Mouse (Mus musculus): ENCODE data around the gene Ppp1r21.

Ppp1r21 gene

DNA sequence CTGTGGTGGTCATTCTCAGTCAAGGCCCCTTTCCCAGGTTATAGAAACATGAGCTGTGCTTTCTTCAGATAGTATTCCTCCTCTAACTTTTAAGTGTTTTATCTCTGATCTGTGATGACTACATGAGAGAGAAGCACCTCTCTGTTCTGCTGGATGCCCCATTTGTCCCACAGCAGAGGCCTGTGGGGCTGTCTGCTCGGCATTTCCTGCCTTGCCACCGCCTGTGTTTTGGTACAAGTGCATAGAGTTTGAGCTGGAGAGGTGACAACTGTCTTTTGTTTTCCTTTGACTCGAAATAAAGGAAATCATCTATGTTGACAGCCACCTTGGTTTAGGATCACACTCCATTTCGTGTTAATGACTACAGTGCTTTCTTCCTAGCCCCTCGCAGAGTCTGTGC, 44.9 kb downstream of the Ppp1r21 start:
- no peak for DNase-seq (ENCODE audit: low spot score)

DNA sequence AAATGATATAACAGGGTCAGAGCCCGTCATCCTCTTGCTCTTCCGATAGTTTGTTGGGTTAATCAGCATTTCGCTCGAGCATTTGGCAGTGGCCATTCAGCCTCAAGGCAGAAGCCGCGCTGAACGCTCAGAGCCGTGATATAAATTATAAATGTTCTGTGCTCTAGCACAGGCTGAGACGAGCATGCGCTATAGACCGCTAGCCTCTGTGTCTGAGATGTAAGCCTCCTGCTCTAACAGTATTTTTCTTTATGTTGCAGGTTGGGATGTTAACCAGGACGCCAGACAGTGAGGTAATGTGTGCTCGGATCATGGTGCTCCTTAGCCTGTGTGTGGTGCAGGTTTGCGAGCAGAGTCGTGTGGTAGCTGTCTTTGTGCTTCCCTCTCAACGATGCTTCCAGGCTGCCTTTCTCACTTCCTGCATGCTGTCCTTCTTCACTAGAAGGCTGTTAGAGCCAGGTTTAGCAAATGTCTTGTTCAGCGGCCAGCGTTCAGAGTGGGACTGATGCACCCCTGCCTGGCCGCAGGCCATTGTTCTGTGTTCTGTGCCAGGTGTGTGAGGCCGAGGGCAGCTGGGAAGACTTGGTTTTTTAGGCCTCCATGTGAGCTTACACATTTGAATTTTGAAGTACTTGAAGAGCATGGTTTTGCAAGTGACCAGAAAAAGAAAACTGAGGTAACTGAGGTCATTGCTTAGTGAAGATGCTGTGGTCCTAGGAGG, 48.8 kb downstream of the Ppp1r21 start:
- DNase-seq (ENCODE audit: low spot score) = no peak

DNA sequence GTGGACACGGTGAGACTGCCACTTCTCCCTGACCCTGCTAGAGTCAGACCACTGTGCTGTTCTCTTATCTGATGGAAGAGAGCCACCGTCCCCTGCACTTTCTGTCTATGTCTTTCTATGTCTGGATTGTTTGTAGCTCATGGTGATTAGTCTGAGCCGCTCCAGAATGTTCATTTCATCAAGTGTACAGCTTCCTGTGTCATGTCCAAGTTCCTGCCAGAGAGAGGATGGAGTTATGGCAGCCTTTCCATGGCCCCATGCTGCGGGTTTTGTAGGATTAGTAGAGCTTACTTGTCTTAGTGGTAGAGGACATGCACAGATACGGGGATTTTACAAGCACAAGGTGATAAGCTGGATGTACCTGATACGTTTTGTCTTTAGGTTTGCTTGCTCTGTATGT, 50.6 kb downstream of the Ppp1r21 start:
- no peak for DNase-seq (ENCODE audit: low spot score)

DNA sequence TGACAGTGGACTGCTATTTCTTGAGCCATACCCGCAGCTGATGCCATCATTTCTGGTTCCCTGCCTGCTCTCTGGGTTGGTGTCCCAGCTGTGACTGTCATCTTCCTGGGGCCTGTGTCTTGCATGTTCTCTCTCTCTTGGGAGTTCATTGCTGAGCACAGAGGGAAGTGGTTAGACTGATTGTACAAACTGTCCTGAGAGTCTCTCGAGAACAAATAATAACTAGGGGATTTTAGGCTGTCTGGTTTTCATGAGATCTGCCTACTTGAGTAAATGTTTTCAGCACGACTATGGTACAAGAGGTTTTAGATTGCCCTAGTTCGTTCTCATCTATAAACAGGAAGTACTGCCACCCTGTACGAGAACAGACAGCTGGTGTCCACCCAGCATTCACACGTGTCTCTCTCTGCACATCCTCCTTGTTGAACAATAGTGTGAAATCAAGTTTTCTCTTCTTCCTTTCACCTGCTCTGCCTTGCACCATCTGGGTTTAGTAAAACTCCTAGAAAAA, 51.6 kb downstream of the Ppp1r21 start:
- DNase-seq (ENCODE audit: low spot score) = no peak

DNA sequence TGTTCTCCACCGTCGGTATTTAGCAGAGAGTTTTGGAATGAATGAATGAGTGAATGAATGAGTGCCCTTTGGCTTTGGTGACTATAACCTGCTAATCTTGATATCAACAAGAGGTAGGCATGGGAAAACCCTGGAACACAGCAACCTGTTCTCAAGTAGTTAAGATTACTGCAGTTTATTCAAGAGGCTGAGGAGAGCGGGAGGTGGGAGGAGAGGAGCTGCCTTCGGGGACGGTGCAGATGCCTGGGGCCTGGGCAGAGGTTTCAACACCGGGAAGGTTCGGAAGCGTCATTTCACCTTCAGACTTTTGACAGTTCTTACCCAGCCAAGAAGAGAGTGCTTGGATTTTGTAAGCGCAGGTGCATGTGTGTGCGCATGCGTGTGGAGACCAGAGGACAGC, 53.1 kb downstream of the Ppp1r21 start:
- DNase-seq (ENCODE audit: low spot score) = no peak

DNA sequence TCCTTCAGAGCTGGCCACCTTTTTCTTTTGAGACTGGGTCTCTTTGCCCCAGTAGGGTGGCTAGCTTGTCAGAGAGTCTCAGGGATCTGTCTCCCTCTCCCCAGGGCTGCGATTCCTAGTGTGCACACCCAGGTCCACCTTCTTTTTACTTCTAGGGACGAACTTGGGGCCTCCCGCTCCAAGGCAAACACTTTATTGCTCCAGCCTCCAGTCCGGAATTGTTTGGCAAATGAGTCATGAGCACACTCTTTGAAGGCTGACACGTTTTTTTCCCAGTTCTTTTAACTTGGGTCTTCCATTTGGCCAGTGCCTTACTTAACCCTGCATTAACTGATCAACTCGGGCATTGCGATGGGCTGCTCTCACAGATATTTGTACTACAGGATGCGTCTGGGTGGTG, 53.5 kb downstream of the Ppp1r21 start:
- DNase-seq (ENCODE audit: low spot score) = no peak

DNA sequence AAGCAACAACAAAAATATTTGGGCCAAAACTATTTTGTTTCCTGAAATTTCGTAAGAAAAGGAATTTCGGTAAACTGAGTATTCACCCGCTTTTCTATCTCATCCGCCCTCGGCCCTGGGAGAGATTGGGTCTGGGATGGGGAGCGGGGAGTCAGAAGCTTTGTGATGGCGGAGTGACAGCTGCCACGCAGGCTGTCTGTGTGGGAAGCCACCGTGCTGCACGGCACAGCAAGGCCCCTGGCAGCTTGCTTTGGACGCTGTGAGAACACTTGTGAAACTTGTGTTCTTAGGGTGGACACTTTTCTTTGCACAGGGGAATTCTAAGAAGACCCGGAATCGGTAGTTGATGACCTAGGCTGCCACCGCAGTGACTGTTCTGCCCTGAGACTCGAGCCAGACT, 57.5 kb downstream of the Ppp1r21 start:
- no peak for DNase-seq (ENCODE audit: low spot score)

DNA sequence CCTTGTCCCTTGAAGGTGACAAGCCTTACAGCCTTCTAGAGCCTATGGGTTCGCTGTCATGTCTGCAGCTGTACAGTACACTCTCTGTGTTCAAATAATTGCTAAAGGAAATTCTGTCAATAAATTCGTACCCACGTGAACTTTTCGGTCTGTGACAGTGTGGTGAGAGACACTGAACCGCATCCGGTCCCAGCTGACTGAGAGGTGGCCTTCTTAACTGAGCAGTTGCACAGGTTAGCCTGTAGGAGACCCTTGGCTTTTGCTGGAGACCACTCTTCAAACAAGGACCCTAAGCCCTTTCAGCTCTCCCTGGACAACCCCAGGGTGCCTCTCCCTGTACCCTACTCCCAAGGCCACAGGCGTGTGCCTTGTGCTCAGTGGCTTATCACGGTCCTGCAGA, 58.3 kb downstream of the Ppp1r21 start:
- no peak for DNase-seq (ENCODE audit: low spot score)

DNA sequence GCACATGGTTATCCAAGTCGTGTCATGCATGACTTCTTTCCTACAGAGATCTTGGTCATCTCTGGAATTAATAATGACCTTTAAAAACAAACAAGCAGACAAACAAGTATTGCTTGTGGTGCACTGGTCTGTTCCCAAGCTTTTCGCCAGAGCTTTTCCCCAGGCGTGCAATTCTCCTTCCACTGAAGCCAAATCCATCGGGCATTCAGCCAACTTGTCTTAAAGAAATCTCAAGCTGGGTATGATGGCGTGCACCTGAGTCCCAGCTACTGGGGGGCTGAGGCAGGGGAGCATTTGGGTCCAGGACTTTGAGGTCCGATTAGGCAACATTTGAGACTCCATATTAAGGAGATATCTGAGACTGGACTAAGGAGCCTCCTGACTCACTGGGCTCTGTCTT, 60.3 kb downstream of the Ppp1r21 start:
- no peak for DNase-seq (ENCODE audit: low spot score)

DNA sequence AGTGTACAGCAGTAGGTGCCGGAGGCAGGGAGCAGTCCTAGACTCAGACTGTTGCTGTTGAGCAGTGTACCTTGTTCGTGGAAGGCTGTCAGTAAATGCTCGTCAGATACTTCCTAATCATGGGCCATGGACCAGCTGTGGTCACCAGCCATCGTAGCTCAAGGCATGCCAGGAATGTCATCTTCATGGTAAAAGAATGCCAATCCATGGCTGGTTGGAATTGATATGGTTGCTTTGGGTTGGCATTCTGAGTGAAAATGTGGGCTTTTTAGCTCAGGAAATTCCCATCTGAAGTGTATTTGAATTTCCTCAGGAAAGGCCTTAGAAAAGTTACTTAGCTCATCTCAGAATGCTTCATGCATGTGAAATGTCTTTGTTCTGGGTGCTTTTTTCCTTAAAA, 65.2 kb downstream of the Ppp1r21 start:
- no peak for DNase-seq (ENCODE audit: low spot score)

DNA sequence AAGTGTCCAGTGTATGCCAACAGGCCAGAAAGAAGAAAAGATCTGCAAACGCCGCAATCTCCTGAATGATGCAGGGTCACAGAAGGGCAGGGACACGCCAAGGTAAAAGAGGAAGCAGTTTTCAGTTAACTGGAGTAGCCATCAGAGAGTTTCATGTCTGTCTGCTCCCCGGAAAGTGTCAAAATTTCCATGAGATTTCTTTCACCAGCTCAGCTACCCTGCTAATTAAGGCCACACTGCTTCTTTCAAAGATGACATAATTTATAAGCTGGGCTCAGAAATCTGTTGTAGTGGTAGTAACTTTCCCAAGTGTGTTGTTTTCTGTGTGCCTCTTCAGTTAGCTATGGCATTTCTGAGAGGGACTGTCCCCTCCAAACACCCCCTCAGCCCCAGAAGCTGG, 66.2 kb downstream of the Ppp1r21 start:
- no peak for DNase-seq (ENCODE audit: low spot score)

DNA sequence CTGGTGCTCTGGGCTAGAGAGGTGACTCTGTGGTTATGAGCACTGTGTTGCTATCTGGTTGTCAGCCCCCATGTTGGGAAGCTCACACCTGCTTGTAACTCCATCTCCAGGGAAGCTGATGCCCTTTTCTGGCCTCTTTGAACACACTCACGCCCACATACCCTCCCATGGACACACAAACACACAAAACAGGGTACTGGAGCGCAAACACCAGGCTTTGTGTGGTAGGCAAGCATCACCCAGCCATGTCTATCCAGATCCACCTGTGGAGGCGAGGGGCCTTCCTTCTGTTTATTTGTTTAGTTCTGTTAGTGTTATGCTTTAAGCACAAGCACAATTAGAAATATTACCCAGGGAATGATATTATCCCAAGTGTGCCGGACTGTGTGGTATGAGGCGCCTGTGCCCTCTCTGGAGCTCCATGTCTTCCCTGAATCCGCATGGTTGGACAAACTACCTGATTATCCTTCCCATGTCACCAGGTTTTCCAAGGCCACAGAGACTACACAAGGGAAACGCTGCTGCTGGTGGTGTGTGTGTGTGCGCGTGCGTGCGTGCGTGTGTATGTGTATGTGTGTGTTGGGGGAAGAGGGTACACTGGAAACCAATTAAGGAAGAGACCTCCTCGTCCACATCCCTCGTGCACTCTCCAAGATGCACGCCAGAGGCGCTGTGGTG, 66.8 kb downstream of the Ppp1r21 start:
- peak; percentile 80 for DNase-seq (ENCODE audit: low spot score)

DNA sequence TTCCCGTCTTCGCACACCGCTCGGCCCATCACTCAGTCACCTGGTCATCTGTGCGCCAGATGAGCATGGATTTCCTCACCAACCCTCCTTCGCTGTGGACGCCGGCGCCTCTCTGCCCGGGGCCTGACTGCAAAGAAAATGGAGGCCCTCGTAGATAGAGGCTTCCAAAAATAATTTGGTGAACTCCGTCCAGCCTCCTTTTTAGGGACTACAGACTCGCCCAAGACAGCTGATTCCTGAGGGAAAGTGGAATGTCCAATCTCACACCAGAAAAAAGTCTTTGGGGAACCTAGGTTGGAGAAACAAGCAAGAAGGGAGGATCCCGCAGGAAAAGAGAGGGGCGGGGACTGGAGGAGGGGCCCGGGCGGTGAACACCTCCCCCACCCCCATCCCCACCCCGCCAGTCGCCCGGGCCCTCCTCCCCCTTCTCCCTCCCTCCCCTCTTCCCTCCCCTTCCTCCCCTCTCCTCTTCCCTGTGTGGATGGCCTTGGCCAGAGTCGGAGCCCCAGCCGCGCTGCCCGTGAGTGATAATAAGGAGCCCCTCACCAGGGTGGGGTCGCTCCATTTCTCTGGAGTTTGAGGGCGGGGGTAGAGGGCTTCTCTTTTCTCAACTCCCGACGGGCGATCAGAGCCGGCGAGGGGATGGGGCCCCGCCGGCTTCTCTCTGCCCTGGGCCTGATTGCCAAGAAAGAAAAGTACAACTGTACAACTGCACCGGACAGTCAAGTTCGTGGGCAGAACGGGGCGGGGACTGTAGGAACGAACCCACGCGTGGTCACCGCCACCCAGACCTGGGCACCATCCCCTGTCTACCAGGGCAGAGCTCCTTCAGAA, 67.5 kb downstream of the Ppp1r21 start, which contains the start of gene Ston1:
Gene Ston1, plus strand, starts transcription at position 463 of the 834 bp plus-strand sequence.
- DNase-seq (ENCODE audit: low spot score) = no peak

DNA sequence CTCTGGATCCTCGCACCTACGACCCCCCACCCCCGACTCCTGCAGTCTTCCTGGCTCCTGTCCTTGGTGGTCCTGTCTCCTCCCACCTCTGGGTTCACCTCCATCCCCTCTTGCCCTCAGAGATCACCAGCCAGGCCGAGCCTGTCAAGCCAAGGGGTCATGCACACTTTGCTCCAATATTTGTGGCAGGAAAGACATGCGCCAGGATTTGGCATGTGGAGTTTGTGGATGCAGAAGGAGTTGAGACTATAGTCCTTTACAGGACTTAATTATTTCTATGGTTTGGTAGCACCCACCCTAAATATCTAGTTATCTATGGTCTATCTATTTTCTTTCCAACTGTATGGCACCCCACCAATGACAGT, 68.1 kb downstream of the Ppp1r21 start:
- DNase-seq (ENCODE audit: low spot score) = no peak

DNA sequence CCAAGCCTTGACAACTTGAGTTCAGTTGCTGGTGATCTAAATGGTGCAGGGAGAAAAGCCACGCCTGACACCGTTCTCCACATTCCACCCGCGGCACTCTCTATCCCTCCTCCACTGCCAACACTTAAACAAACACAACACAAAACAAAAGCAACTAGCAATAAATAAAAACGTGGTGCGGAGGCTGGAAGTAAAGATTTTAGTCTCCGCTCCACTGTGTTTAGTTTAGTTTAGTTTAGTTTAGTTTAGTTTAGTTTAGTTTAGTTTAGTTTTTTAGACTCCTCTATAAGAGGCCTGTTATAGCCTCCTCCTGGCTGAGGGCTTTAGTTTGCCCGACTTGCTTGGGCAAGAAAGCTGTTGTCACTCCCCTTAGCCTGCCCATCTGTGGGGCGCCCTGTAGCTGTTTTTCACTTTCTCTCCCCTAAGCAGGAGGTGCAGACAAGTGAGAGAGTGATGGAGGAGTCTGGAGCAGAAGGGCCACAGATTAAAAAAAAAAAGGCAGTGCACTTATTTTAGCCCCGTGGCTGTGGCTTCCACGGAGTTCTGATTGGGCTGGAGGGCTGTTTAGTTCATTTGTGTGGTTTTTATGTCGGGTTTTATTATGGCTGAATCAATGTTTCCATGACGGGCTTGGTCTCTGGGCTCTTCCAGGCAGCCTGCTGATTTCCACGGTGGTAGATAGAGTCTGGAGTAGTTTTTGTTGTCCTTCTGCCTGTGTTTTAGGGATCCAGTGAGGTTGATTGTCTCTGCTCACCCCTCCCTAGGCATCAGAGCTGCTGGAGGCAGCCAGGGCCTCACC, 68.9 kb downstream of the Ppp1r21 start:
- no peak for DNase-seq (ENCODE audit: low spot score)

DNA sequence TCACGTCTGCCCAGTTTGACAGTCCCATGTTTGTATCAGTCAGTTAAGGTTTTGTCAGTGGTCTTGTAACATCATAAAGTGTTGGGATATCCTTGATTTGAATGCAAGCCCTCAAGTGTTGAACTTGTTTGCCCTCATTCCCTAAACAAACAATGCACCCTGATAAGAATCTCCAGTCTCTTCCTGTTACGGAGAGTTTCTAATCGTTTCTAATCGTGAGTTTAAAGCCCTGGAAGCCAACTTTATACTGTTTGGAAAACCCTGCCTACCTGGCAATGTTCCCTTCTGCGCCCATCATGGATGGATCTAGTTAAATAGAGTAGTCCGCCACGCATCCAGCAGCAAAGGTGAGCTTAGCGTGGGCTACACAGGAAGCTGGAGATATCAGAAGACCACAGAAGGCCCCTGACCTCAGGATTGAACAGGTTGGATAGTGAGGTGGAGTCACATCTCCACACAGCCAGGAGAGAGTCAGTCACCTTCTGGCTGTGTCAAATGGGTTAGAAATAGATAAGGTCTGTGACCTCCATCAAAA, 70.6 kb downstream of the Ppp1r21 start:
- no peak for DNase-seq (ENCODE audit: low spot score)

DNA sequence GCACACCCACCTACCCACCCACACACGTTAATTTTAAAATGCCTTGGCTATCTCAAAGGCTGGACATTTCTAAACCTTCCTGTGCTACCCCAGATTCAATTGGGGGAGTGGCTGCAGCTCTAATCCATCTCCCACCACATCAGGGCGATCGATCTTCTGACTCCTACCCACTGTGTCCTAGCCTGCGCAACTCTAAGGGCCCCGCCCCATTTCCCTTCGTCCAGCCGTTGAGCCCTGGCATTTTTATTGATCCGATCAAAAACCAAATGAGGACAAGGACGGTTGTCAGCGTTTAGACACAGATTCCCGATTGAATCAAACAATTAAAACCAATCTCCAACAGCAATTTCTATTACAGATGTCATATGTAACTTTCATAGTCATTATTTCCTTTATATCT, 74.0 kb downstream of the Ppp1r21 start:
- DNase-seq (ENCODE audit: low spot score) = no peak

DNA sequence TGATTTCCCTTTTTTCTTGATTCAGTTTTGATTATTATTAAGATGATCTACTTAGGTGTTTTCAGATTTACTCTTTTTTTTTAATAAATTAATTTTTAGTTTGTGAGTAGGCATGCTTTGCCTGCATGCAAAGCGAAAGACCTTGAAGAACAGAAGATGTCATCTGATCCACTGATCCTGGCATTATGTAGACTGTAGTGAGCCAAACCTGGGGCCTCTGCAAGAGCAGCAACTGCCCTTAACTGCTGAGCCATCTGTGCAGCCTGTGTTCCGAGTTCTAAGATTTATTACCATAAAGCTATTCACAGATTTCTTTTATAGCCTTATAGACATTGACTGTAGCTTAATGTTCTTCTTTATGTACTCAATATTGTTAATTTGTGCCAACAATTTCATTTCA, 76.1 kb downstream of the Ppp1r21 start:
- DNase-seq (ENCODE audit: low spot score) = no peak

DNA sequence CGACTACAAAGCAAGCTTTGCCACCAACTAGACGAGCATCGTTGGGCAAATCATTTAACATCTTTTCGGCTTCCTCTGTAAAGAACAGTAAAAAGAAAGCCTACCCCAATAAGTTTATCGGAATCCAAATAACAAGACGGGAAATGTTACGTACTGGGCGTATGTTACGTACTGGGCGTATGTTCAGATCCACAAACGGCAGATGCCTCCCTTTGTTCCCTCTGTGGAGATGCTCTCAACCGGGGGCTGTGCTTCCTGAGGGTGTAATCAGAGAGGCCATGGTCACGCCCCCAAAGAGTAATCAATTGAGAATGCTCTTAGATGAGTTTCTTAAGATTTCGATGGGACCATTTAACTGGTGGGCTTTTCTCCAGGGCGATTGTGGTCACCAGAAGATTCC, 79.4 kb downstream of the Ppp1r21 start:
- DNase-seq (ENCODE audit: low spot score) = no peak

DNA sequence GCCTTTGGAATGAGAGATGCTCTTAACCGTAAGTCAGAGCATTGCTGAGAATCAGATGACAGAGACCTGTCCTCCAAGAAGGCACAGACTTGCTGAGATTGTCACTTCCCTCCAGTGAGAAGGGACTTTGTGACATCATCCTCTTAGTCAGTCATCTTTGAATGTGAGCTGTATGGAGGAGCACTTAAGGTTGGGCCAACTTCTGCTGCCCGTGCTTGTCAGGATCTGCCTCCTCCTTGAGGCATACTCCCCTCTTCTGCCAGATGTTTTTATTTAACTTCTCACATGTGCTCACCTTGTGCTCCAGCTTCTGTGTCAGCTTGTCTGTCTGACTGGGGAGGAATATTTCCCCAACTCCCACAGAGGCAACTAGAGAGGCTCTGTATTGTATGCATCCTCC, 81.1 kb downstream of the Ppp1r21 start:
- no peak for DNase-seq (ENCODE audit: low spot score)

DNA sequence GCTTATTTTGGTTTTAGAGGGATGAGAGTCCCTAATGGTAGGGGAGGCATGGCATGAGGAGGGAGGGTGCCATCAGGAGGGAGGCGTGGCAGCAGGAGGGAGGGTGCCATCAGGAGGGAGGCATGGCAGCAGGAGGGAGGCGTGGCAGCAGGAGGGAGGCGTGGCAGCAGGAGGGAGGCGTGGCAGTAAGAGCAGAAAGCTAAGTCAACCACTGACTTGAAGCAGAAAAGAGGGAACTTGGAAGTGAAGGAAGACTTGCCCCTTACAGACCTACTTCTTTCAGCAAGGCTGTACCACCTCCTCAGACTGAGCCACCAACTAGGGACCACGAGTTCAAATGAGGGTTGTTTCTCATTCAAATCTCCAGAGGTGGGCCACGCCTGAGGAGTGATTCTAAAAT, 83.3 kb downstream of the Ppp1r21 start:
- DNase-seq (ENCODE audit: low spot score) = no peak

DNA sequence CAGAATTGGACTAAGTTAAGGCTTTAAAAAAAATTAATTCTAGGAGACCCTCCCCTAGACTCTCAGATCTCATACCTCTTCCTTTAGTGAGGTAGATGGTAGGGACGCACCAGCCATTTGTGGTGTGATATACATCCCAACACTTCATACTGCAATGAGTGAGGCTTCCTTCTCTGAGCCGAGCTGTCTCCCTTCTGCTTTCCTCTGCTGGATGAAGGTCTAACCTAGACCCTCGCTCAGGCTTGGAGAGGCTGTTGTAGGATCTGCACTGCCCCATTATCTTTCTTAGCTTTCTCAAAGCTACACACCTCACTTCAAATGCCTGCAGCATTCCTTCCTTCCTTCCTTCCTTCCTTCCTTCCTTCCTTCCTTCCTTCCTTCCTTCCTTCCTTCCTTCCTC, 83.8 kb downstream of the Ppp1r21 start:
- no peak for DNase-seq (ENCODE audit: low spot score)

Measured in layer of hippocampus, adult 11-12 months (tissue).